ENCODE assay signal across 8 mouse cellular contexts in the genomic region with DNA sequence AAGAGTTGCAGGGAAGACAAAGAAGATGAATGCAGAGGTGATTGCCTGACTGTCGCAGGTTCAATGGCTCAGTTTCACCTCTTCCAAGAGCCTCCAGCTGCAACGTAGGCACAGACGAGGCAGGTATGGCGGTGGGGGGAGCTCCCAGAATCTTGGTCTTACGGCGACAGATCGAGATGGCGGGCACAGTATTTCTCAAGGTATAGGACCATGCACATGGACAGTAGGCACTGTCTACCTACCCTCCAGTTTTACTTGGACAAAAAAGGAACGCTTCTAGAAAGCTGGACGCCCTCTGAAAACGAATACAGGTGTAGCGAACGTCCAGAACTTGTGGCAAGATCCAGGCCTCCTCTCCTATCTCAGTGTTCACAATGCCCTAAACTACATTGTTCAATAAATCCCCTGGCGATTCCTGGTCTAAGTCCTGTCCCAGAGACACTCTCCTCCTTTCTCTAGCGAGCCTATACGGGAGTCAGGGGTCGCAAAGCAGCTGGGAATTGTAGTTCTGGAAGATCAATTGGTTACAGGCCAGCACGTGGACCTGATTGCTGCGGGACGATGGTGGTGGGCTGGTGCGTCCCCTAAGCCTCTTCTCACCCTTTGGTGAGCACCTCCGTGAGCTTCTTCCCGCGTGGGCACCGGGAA. TPM values are rescaled to one million over a fixed set of nuclear protein-coding genes. Genes with fewer than 3 reads are reported as not detected.
DNase-seq lines count a peak whose midpoint lies in the region; ATAC-seq and TF ChIP-seq lines count a peak whose summit lies in the region.

No protein-coding gene starts in this region.

- peak overlapping the region; percentile 77 for H3K27ac ChIP-seq in embryonic facial prominence, embryonic 13.5 days
- peak overlapping the region; percentile 88 for H3K27ac ChIP-seq in hindbrain, embryonic 13.5 days
- peak overlapping the region; percentile 72; the same call in 1 of the 2 replicates for H3K27ac ChIP-seq in limb, embryonic 12.5 days
- H3K27ac ChIP-seq in midbrain, embryonic 11.5 days (ENCODE audit: low read depth, low read length): peak overlapping the region; percentile 57
- H3K27ac ChIP-seq in stomach, postnatal 0 days (replicated peaks): peak overlapping the region; percentile 58; the same call in 1 of the 2 replicates

- ATAC-seq in embryonic facial prominence, embryonic 13.5 days (ENCODE audit: insufficient number of reproducible peaks, insufficient read depth, low FRiP score, low TSS enrichment, low read depth): peak; percentile 84
- peak; percentile 96 for ATAC-seq in hindbrain, embryonic 13.5 days (ENCODE audit: low FRiP score)
- ATAC-seq in limb, embryonic 12.5 days (ENCODE audit: insufficient number of reproducible peaks, insufficient read depth, low FRiP score, low TSS enrichment, low read depth): peak; percentile 91
- ATAC-seq in midbrain, embryonic 11.5 days (ENCODE audit: low FRiP score): peak; percentile 96
- peak; percentile 89 for ATAC-seq in stomach, postnatal 0 days (ENCODE audit: low FRiP score, low TSS enrichment)

- peak overlapping the region; percentile 85 for H3K9ac ChIP-seq in embryonic facial prominence, embryonic 13.5 days
- H3K9ac ChIP-seq in hindbrain, embryonic 13.5 days: peak overlapping the region; percentile 84
- peak overlapping the region; percentile 52 for H3K9ac ChIP-seq in limb, embryonic 12.5 days (replicated peaks)
- H3K9ac ChIP-seq in midbrain, embryonic 11.5 days (ENCODE audit: low read length): peak overlapping the region; percentile 76
- H3K9ac ChIP-seq in stomach, postnatal 0 days (ENCODE audit: low read length): peak overlapping the region; percentile 63

- no peaks in the 10 kb centered on the region for H3K27me3 ChIP-seq in embryonic facial prominence, embryonic 13.5 days
- no peaks in the 10 kb centered on the region for H3K27me3 ChIP-seq in hindbrain, embryonic 13.5 days
- no peaks in the 10 kb centered on the region for H3K27me3 ChIP-seq in limb, embryonic 12.5 days
- no peaks in the 10 kb centered on the region for H3K27me3 ChIP-seq in midbrain, embryonic 11.5 days (ENCODE audit: control insufficient read depth, insufficient read depth, low read length)
- H3K27me3 ChIP-seq in stomach, postnatal 0 days (ENCODE audit: control insufficient read depth, insufficient read depth, low read length): no peaks in the 10 kb centered on the region

- 3% methylated on average over 25 of the region's 25 CpGs for WGBS in embryonic facial prominence, embryonic 13.5 days
- WGBS in hindbrain, embryonic 13.5 days: 3% methylated on average over 25 of the region's 25 CpGs
- WGBS in limb, embryonic 12.5 days: 3% methylated on average over 25 of the region's 25 CpGs
- 3% methylated on average over 25 of the region's 25 CpGs for WGBS in midbrain, embryonic 11.5 days
- 3% methylated on average over 25 of the region's 25 CpGs for WGBS in stomach, postnatal 0 days

- TF ChIP-seq CTCF in stomach, postnatal 0 days (IDR thresholded peaks at IDR 0.05; ENCODE audit: low read depth): no peak; the same call in none of the 2 replicates

- peak overlapping the region; percentile 81 for H3K4me2 ChIP-seq in embryonic facial prominence, embryonic 13.5 days
- peak overlapping the region; percentile 69 for H3K4me2 ChIP-seq in hindbrain, embryonic 13.5 days
- H3K4me2 ChIP-seq in limb, embryonic 12.5 days: peak overlapping the region; percentile 68
- peak overlapping the region; percentile 78 for H3K4me2 ChIP-seq in midbrain, embryonic 11.5 days
- peak overlapping the region; percentile 83 for H3K4me2 ChIP-seq in stomach, postnatal 0 days (replicated peaks; ENCODE audit: low read depth)

- H3K36me3 ChIP-seq in embryonic facial prominence, embryonic 13.5 days: peaks cover 30% of the 10 kb centered on the region
- H3K36me3 ChIP-seq in hindbrain, embryonic 13.5 days: peaks cover 25% of the 10 kb centered on the region
- H3K36me3 ChIP-seq in limb, embryonic 12.5 days: peaks cover 34% of the 10 kb centered on the region
- H3K36me3 ChIP-seq in midbrain, embryonic 11.5 days (ENCODE audit: control insufficient read depth, insufficient read depth, low read length): peaks cover 8% of the 10 kb centered on the region
- H3K36me3 ChIP-seq in stomach, postnatal 0 days (ENCODE audit: control insufficient read depth, insufficient read depth, low read length): peaks cover 12% of the 10 kb centered on the region; the same call in 1 of the 2 replicates

- no peaks in the 10 kb centered on the region for H3K9me3 ChIP-seq in embryonic facial prominence, embryonic 13.5 days
- H3K9me3 ChIP-seq in hindbrain, embryonic 13.5 days: no peaks in the 10 kb centered on the region
- H3K9me3 ChIP-seq in limb, embryonic 12.5 days: no peaks in the 10 kb centered on the region
- H3K9me3 ChIP-seq in midbrain, embryonic 11.5 days (ENCODE audit: control insufficient read depth, low read length): no peaks in the 10 kb centered on the region
- no peaks in the 10 kb centered on the region for H3K9me3 ChIP-seq in stomach, postnatal 0 days (ENCODE audit: control insufficient read depth, low read length)

- H3K4me1 ChIP-seq in embryonic facial prominence, embryonic 13.5 days: peaks cover 11% of the 10 kb centered on the region
- peaks cover 19% of the 10 kb centered on the region for H3K4me1 ChIP-seq in hindbrain, embryonic 13.5 days (replicated peaks)
- H3K4me1 ChIP-seq in limb, embryonic 12.5 days (replicated peaks): peaks cover 6% of the 10 kb centered on the region
- H3K4me1 ChIP-seq in midbrain, embryonic 11.5 days (ENCODE audit: control insufficient read depth, insufficient read depth, low read length): peaks cover 6% of the 10 kb centered on the region
- H3K4me1 ChIP-seq in stomach, postnatal 0 days (replicated peaks; ENCODE audit: control insufficient read depth, insufficient read depth): no peaks in the 10 kb centered on the region; the same call in 1 of the 2 replicates

- DNase-seq in heart, adult 11 months: peak; percentile 91
- DNase-seq in heart, postnatal 25 days (ENCODE audit: low spot score): no peak
- DNase-seq in MN1 (ENCODE audit: low spot score): peak; percentile 89
- DNase-seq in midbrain, embryonic 11.5 days (ENCODE audit: low spot score, missing footprints): no peak
- DNase-seq in stomach, postnatal 0 days (ENCODE audit: low spot score): no peak

- intact Hi-C loops in heart, postnatal 25 days (cut with DNase I): loop anchor here (5.0 kb wide), 1 partner anchor 68 kb away; a partner anchor contains a TSS

- TF ChIP-seq EP300 in stomach, postnatal 0 days (optimal IDR thresholded peaks at IDR 0.05): no peak

- H3K4me3 ChIP-seq in embryonic facial prominence, embryonic 13.5 days: peak overlapping the region; percentile 90
- H3K4me3 ChIP-seq in hindbrain, embryonic 13.5 days: peak overlapping the region; percentile 69
- H3K4me3 ChIP-seq in limb, embryonic 12.5 days (replicated peaks): peak overlapping the region; percentile 80
- peak overlapping the region; percentile 81 for H3K4me3 ChIP-seq in midbrain, embryonic 11.5 days (ENCODE audit: low read depth, low read length)
- peak overlapping the region; percentile 66 for H3K4me3 ChIP-seq in stomach, postnatal 0 days (ENCODE audit: low read depth, low read length)

RNA-seq across cellular contexts. Expression of a gene that starts 0.5 kb away (rescaled TPM):
- 10 to 100 TPM; 73.4 TPM for total RNA-seq in heart, postnatal 25 days (2021)
- polyA plus RNA-seq in embryonic facial prominence, embryonic 13.5 days (2015; fragmentation: Nextera tagmentation; extraction: Ambion mirVana): 149 and 160 TPM in 2 replicates
- polyA plus RNA-seq in hindbrain, embryonic 13.5 days (2015; fragmentation: Nextera tagmentation; extraction: Ambion mirVana): 163 and 175 TPM in 2 replicates
- 147 and 151 TPM in 2 replicates for polyA plus RNA-seq in limb, embryonic 12.5 days (2016; fragmentation: Nextera tagmentation; extraction: Ambion mirVana)
- polyA plus RNA-seq in midbrain, embryonic 11.5 days (2014; fragmentation: Nextera tagmentation; extraction: Ambion mirVana): 131 and 137 TPM in 2 replicates
- 87.0 and 88.6 TPM in 2 replicates for polyA plus RNA-seq in stomach, postnatal 0 days (2015; fragmentation: Nextera tagmentation; extraction: Ambion mirVana)

RNA-seq across cellular contexts. Expression of a gene that starts 7.5 kb away (rescaled TPM):
- 10 to 100 TPM; 65.4 to 77.8 TPM for total RNA-seq in heart, postnatal 25 days (2021)
- 36.2 and 42.0 TPM in 2 replicates for polyA plus RNA-seq in embryonic facial prominence, embryonic 13.5 days (2015; fragmentation: Nextera tagmentation; extraction: Ambion mirVana)
- 41.9 and 46.0 TPM in 2 replicates for polyA plus RNA-seq in hindbrain, embryonic 13.5 days (2015; fragmentation: Nextera tagmentation; extraction: Ambion mirVana)
- polyA plus RNA-seq in limb, embryonic 12.5 days (2016; fragmentation: Nextera tagmentation; extraction: Ambion mirVana): 37.6 and 39.8 TPM in 2 replicates
- polyA plus RNA-seq in midbrain, embryonic 11.5 days (2014; fragmentation: Nextera tagmentation; extraction: Ambion mirVana): 34.1 and 36.4 TPM in 2 replicates
- 28.7 and 32.5 TPM in 2 replicates for polyA plus RNA-seq in stomach, postnatal 0 days (2015; fragmentation: Nextera tagmentation; extraction: Ambion mirVana)

RNA-seq across cellular contexts. Expression of a gene that starts 7.7 kb away (rescaled TPM):
- total RNA-seq in heart, postnatal 25 days (2021): not detected
- polyA plus RNA-seq in embryonic facial prominence, embryonic 13.5 days (2015; fragmentation: Nextera tagmentation; extraction: Ambion mirVana): 0.17 and 0.25 TPM in 2 replicates
- not detected in 2 replicates for polyA plus RNA-seq in hindbrain, embryonic 13.5 days (2015; fragmentation: Nextera tagmentation; extraction: Ambion mirVana)
- not detected in 2 replicates for polyA plus RNA-seq in limb, embryonic 12.5 days (2016; fragmentation: Nextera tagmentation; extraction: Ambion mirVana)
- polyA plus RNA-seq in midbrain, embryonic 11.5 days (2014; fragmentation: Nextera tagmentation; extraction: Ambion mirVana): not detected in 2 replicates
- 13.5 and 15.8 TPM in 2 replicates for polyA plus RNA-seq in stomach, postnatal 0 days (2015; fragmentation: Nextera tagmentation; extraction: Ambion mirVana)

RNA-seq across cellular contexts. Expression of a gene that starts 10.2 kb away (rescaled TPM):
- total RNA-seq in heart, postnatal 25 days (2021): not detected
- 0.87 TPM in 1 of 2 replicates, not detected in the other for polyA plus RNA-seq in embryonic facial prominence, embryonic 13.5 days (2015; fragmentation: Nextera tagmentation; extraction: Ambion mirVana)
- 0.79 and 1.1 TPM in 2 replicates for polyA plus RNA-seq in hindbrain, embryonic 13.5 days (2015; fragmentation: Nextera tagmentation; extraction: Ambion mirVana)
- not detected in 2 replicates for polyA plus RNA-seq in limb, embryonic 12.5 days (2016; fragmentation: Nextera tagmentation; extraction: Ambion mirVana)
- polyA plus RNA-seq in midbrain, embryonic 11.5 days (2014; fragmentation: Nextera tagmentation; extraction: Ambion mirVana): 0.97 TPM in 1 of 2 replicates, not detected in the other
- not detected in 2 replicates for polyA plus RNA-seq in stomach, postnatal 0 days (2015; fragmentation: Nextera tagmentation; extraction: Ambion mirVana)

RNA-seq across cellular contexts. Expression of a gene that starts 21.5 kb away (rescaled TPM):
- 10 to 100 TPM; 20.4 to 22.7 TPM for total RNA-seq in heart, postnatal 25 days (2021)
- 65.5 and 71.3 TPM in 2 replicates for polyA plus RNA-seq in embryonic facial prominence, embryonic 13.5 days (2015; fragmentation: Nextera tagmentation; extraction: Ambion mirVana)
- 70.3 and 74.6 TPM in 2 replicates for polyA plus RNA-seq in hindbrain, embryonic 13.5 days (2015; fragmentation: Nextera tagmentation; extraction: Ambion mirVana)
- 61.5 and 68.2 TPM in 2 replicates for polyA plus RNA-seq in limb, embryonic 12.5 days (2016; fragmentation: Nextera tagmentation; extraction: Ambion mirVana)
- polyA plus RNA-seq in midbrain, embryonic 11.5 days (2014; fragmentation: Nextera tagmentation; extraction: Ambion mirVana): 70.5 and 76.0 TPM in 2 replicates
- 36.9 and 37.3 TPM in 2 replicates for polyA plus RNA-seq in stomach, postnatal 0 days (2015; fragmentation: Nextera tagmentation; extraction: Ambion mirVana)

Comparison
In these comparisons a context has a peak if more than half of its experiments do, and no peak if none do; other contexts are left out.
1. DNase-seq: peak in heart, adult 11 months (single experiment) and MN1 (single experiment); none in heart, postnatal 25 days (single experiment), midbrain, embryonic 11.5 days (single experiment) and stomach, postnatal 0 days (single experiment).
2. RNA of a gene that starts 7.7 kb away (polyA plus RNA-seq): 13.5 to 15.8 TPM in stomach, postnatal 0 days; 0.17 to 0.25 TPM in embryonic facial prominence, embryonic 13.5 days, not detected in hindbrain, embryonic 13.5 days, not detected in limb, embryonic 12.5 days and not detected in midbrain, embryonic 11.5 days; every median in the first group is over 10 times any median in the second.
3. Peak in every context shown above with its lines, with median percentiles within 50 percentile points of each other: ATAC-seq, H3K27ac ChIP-seq, H3K4me2 ChIP-seq, H3K4me3 ChIP-seq and H3K9ac ChIP-seq.